Mouse (Mus musculus) left cerebral cortex, adult 8-10 months (tissue): ENCODE data around the gene Peg10. TPM values are rescaled to one million over a fixed set of nuclear protein-coding genes. Genes with fewer than 3 reads are reported as not detected.

Source experiments
- DNase-seq, 2 experiments: peaks; one replicate each; pipeline ENCODE4 v3.0.0; 2022; ENCODE audit warnings: low spot score in 2 of 2
- total RNA-seq, 4 experiments: library from RNA; stranded (reverse); gene quantifications; 2 replicates each; pipeline ENCODE4 v1.2.4; 2022

Gene Peg10
- total RNA-seq, result 10 to 100 TPM; 15.3 to 18.5 (median 16.4) TPM

- DNase-seq, result peak; percentile 36 to 51
Observed at GRCm38 (mm10) chr6:4746696-4747439, at the start of gene Peg10, which contains the start of gene Sgce. Gene Peg10, plus strand, starts transcription at chr6:4747306. Gene Sgce, minus strand, starts transcription at chr6:4747207.

DNA sequence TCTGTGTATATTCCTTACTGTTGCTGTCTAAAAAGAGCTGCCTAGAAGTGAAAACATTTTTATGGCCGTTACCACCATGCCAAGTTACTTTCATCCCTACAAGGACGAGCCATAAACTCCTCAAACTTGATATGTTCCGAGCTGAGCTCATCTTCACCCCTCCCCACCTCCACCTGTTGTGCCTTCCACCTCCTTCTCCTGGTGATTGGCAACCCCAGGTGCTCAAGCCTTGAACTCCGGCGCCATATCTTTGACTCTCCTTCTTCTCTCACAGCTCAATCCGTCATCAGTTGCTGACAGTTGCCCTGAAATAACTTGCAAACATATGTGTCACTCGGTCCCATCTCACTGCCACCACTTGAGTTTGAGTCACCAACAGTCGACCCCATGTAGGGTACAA is 45.5 kb upstream of the Peg10 start:
- no peak for DNase-seq

DNA sequence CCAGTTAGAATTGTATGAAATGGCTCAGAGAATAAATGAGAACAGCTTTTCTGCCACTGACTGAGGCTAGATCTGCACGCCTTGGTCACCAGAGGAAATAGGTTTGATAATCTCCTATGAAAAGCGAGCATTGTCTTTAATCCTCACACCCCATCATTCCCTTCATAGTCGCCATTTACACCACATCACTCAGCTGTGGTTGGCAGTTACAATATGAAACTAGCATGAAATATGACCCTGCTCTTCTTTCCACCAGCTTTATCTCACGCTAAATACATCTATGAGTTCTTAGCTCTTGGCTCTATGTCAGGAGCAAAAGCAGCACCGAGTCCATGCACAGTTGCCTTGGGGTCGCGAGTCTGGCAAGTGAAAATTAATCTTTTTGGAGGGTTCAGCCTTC is 43.2 kb upstream of the Peg10 start:
- DNase-seq, result no peak

DNA sequence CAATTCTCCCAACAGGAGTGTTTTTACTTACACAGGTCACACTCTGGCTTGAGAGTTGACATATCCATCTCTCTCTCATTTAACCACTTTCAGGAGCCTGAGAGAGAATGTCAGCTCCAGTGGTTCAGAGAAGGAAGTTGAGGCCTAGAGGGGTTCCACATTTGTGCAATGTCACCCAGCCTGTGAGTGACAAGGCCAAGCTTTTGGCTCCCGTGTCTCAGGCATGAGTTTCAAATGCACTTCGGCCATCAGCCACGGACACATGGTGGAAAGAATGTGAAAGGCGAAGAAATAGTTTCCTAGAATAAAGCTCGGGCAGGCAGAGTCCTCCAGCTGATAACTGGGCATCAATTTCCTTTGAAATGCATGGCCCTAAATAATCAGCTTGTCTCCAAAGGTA is 40.7 kb upstream of the Peg10 start:
- no peak for DNase-seq

DNA sequence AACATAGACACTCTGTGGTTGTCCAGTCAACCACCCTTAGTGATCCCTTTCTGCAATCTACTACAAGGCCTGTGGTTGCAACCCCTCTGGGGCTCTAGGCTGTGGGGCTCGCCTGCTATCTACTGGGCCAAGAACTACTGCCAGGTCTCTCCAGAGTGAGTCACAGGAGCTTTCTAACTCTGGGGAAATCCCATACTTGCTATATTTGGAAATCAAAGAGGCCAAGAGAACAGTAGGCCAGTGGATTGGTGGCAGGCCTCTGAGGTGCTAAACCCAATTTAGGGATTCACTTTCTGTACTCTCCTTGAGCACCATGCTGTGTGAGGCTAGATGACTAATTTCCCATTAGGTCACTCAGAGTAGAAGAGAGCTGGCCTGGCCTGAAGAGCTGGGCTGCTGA is 38.1 kb upstream of the Peg10 start:
- DNase-seq, result no peak

- DNase-seq, result no peak
Observed at GRCm38 (mm10) chr6:4716171-4716570, 30.9 kb upstream of the Peg10 start.

- no peak for DNase-seq
Observed at GRCm38 (mm10) chr6:4717344-4717743, 29.8 kb upstream of the Peg10 start.

- no peak for DNase-seq
Observed at GRCm38 (mm10) chr6:4722142-4722541, 25.0 kb upstream of the Peg10 start.

GRCm38 (mm10) chr6:4722739-4723138 is 24.4 kb upstream of the Peg10 start:
- no peak for DNase-seq

GRCm38 (mm10) chr6:4723998-4724757 is 22.9 kb upstream of the Peg10 start:
- DNase-seq, result no peak

GRCm38 (mm10) chr6:4728305-4728704 is 18.8 kb upstream of the Peg10 start:
- DNase-seq, result no peak

GRCm38 (mm10) chr6:4731675-4732074 is 15.4 kb upstream of the Peg10 start:
- no peak for DNase-seq

DNA sequence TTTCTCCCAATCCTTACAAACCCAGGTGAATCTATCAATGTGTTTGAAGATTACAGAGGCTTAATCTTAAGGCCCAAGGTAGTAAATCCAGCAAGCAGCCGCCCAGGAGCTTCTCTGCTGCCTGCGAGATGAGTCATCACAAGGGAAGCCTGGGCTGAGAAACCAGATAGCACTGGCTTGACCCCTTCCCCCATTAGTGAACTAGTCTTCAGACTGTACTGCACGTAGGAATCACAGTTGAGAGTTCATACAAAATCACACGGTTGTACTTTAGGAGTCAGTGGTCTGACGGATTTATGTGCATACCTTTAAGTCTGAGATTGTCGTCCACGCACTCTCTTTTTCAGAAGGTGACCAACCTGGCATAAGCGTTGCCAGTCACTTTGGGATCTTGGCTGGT is 13.9 kb upstream of the Peg10 start:
- DNase-seq, result no peak

DNA sequence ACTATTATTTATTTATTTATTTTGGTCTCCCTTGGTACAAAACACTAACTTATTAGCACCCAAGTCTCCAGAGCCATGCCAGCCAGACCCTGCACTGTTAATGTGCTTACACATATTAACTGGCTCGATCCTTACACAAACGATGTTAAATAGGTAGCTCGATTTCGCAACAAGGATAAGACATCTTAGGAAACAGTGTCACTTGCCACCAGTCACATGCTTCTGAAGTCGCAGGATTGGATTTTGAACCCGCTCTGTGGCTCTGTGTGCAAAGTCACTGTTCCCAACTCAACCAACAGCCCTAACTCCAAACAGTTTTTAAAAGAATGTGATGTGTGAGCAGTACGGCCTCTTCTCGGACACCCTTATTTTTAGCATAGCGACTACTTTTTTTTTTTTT is 10.7 kb upstream of the Peg10 start:
- DNase-seq, result no peak

GRCm38 (mm10) chr6:4738034-4738629 is 9.0 kb upstream of the Peg10 start:
- no peak for DNase-seq

DNA sequence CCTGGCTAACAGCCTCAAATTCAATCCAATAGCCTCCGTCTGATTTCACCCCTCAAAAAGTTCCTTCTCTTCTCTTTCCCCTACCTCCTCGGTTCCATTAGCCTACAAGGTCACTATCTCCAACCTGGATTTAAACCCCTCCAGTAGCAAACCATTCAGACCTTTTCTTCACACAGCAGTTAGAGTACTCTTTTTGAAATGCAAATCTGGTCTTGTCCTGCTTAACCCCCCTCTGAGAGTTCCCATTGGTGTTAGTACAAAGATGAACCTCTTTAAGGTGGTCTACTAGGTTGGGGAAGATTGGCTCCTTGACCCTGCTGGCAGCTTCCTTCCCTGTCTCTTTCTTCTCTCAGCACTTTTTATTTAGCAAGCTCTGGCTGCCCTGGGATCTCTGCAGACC is 8.4 kb upstream of the Peg10 start:
- DNase-seq, result no peak

DNA sequence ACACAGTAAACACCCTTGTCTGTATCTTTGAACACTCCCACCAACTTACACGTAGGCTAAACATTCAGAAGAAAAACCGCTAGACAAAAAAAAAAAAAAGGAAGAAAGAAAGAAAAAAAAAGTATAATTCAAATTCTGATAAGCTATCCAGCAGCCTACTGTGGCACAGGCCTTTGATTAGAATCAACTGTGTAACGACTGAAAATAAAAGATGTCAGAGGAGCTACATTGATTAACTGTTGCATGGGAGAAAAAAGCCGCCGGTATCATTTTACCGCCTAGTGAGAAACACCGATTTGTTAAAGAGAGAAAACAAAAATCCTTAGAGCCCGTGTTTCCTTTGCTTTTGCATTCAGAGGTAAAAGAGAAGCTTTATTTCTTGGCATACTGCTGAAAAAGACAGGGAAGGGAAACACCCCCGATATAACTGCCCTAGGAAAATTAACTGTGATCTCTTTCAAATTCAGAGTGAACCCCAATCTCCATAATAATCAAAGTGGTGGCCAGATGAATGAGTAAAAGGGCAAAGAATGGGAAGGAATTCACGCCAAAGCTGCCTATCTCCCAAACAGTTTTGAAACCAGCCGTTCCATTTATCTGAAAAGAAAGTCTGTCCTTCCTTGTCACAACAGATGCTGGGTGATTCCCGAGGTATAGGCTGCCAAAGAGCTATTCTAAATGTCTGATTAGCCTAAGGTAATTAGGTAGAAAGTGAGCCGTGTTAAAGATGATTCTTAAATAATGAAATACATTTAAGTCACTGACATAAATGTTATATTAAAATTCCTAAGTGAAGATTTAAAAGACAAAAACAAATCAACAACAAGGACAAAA is 7.4 kb upstream of the Peg10 start:
- no peak for DNase-seq

DNA sequence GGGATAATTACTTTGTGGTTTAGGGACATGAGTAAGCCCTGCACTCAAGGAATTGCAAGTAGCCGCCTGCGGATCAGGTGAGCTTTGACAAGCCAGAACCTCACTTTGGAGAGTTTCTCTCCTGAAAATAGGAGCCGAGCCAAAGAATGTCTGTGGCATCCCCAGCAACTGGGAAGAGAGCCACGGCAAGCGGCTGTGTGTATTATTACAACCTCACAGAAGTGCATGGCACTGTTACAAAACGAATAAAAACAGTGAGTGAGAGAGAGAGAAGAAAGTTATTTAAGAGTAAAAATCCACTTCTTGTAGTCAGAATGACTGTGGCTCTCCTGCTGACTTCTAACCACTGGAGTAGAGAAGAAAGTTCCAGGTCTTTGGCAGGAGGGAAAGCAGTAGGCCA is 6.6 kb upstream of the Peg10 start:
- DNase-seq, result peak in 1 of 2 experiments; percentile 14

GRCm38 (mm10) chr6:4746036-4746695 is 940 bp upstream of the Peg10 start:
- no peak for DNase-seq

DNA sequence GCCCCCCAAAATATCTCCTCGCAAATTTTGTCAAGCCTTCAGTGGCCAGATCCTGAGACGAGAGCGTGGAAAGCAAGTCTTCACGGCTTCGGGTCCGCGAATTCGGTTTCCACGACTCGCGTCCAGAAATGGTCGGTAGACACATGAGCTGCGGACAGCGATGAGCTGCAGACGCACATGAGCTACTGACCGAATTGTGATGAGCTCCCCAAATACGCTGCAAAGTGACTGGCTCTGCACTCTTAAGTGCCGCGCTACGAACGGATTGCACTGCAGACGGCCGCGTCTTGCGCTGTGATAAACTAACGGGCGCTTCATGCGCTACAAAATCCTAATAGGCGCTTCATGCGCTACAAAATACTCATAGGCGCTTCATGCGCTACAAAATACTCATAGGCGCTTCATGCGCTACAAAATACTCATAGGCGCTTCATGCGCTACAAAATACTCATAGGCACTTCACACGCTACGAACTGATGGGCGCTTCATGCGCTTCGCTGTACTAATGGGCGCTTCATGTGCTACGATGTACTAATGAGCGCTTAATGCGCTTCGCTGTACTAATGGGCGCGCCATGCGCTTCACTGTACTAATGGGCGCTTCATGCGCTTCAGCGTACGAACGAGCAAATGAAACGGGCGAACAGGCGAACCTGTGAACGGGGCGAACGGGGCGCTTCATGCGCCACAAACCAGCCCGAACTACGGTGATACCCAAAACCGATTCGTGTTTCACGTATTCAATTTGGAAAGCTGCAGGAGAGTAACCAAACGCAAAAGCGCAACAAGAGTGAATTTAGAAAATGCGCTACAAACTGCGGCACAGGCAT is 785 bp downstream of the Peg10 start:
- peak; percentile 42 to 45 for DNase-seq
